Mouse (Mus musculus) E14TG2a.4 (cell line): ENCODE results near the gene Amotl2.

Experiments used
- CTCF ChIP-seq: conservative IDR thresholded peaks from 2 replicates; pipeline ENCODE4 v1.5.1; 2014; ENCODE audit warnings: low read length
- POU5F1 ChIP-seq: IDR thresholded peaks from 2 replicates; pipeline ENCODE4 v1.6.1; 2014; ENCODE audit warnings: low read length, borderline replicate concordance

GRCm38 (mm10) chr9:102727662-102728468 is 11.4 kb downstream of the Amotl2 start:
- TF ChIP-seq CTCF (no peak), POU5F1 (no peak)
